Mouse (Mus musculus) embryonic facial prominence, embryonic 11.5 days (tissue): ENCODE results near the gene Olfr482. TPM values are rescaled to one million over a fixed set of nuclear protein-coding genes. Genes with fewer than 3 reads are reported as not detected.

Experiments used
- polyA plus RNA-seq: library from polyadenylated mRNA; unstranded; fragments of >200 nt; fragmentation: Nextera tagmentation; extraction: Ambion mirVana; gene quantifications from 2 replicates; pipeline ENCODE4 v1.2.1, GENCODE M21; 2014

Olfr482 gene
- polyA plus RNA-seq, 1 experiment from 2014 or later, result not detected

Other genes starting within 250 kb of the Olfr482 start
- not detected in 2 replicates for gene Olfr472, start 199.7 kb downstream of the Olfr482 start, polyA plus RNA-seq
- not detected in 2 replicates for gene Olfr473, start 167.1 kb downstream of the Olfr482 start, polyA plus RNA-seq
- gene Olfr474, start 142.9 kb downstream of the Olfr482 start, polyA plus RNA-seq, result not detected in 2 replicates
- not detected in 2 replicates for gene Olfr476, start 132.8 kb downstream of the Olfr482 start, polyA plus RNA-seq
- not detected in 2 replicates for gene Olfr477, start 110.9 kb downstream of the Olfr482 start, polyA plus RNA-seq
- not detected in 2 replicates for gene Olfr478, start 63.6 kb downstream of the Olfr482 start, polyA plus RNA-seq
- gene Olfr479, start 46.9 kb downstream of the Olfr482 start, polyA plus RNA-seq, result not detected in 2 replicates
- gene Olfr480, start 30.2 kb downstream of the Olfr482 start, polyA plus RNA-seq, result not detected in 2 replicates
- not detected in 2 replicates for gene Olfr481, start 17.7 kb downstream of the Olfr482 start, polyA plus RNA-seq
- gene Olfr483, start 3.3 kb upstream of the Olfr482 start, polyA plus RNA-seq, result 0.07 TPM in 1 of 2 replicates, not detected in the other
- not detected in 2 replicates for gene Olfr484, start 29.9 kb upstream of the Olfr482 start, polyA plus RNA-seq
- gene Olfr485, start 62.3 kb upstream of the Olfr482 start, polyA plus RNA-seq, result not detected in 2 replicates
- not detected in 2 replicates for gene Olfr486, start 75.2 kb upstream of the Olfr482 start, polyA plus RNA-seq
- not detected in 2 replicates for gene Olfr487, start 117.0 kb upstream of the Olfr482 start, polyA plus RNA-seq
- not detected in 2 replicates for gene Olfr488, start 160.8 kb upstream of the Olfr482 start, polyA plus RNA-seq
- not detected in 2 replicates for gene Olfr490, start 191.3 kb upstream of the Olfr482 start, polyA plus RNA-seq
- not detected in 2 replicates for gene Olfr491, start 215.9 kb upstream of the Olfr482 start, polyA plus RNA-seq
- gene Olfr492, start 226.1 kb upstream of the Olfr482 start, polyA plus RNA-seq, result not detected in 2 replicates
- not detected in 2 replicates for gene Olfr493, start 249.4 kb upstream of the Olfr482 start, polyA plus RNA-seq